Mouse (Mus musculus) stomach, postnatal 0 days (tissue): Measurements from ENCODE around the gene Ubr2.

Experiments
- CTCF ChIP-seq: IDR thresholded peaks from 2 replicates; pipeline ENCODE4 v1.5.1; 2016; ENCODE audit warnings: antibody characterized with exemption, low read depth, mild to moderate bottlenecking, moderate library complexity
- EP300 ChIP-seq: optimal IDR thresholded peaks from 2 replicates; pipeline ENCODE3; 2016; ENCODE audit warnings: antibody characterized with exemption

GRCm38 (mm10) chr17:47012896-47013295 lies 2.5 kb upstream of the Ubr2 start:
- TF ChIP-seq EP300 (no peak), CTCF (no peak)
